Mouse (Mus musculus): Measurements from ENCODE around the gene Dhx30. TPM values are rescaled to one million over a fixed set of nuclear protein-coding genes. Genes with fewer than 3 reads are reported as not detected.
"Not testable (repeated sequence)": the region's sequence is repeated elsewhere in the genome, so short reads cannot be mapped to it uniquely, and the experiment has no call there.

Gene Dhx30
- polyA plus RNA-seq (2015; fragmentation: Nextera tagmentation; extraction: Ambion mirVana): 102 and 104 TPM in 2 replicates

- H3K4me3 ChIP-seq (replicated peaks; ENCODE audit: low read length): peak within 1 kb of the TSS; percentile 72
- H3K4me2 ChIP-seq (ENCODE audit: low read depth, low read length): peak within 1 kb of the TSS; percentile 76
- no peak for ATAC-seq (ENCODE audit: insufficient read depth, low FRiP score)
- H3K9ac ChIP-seq (ENCODE audit: low read length): peak within 1 kb of the TSS; percentile 84
- no peaks in the 10 kb centered on the region for H3K36me3 ChIP-seq (ENCODE audit: control insufficient read depth, insufficient read depth, low read length)
- peak within 1 kb of the TSS; percentile 98 for H3K27ac ChIP-seq (ENCODE audit: low read length)
- under 1% methylated on average over 17 of the region's 17 CpGs for WGBS
- no peaks in the 10 kb centered on the region for H3K27me3 ChIP-seq (ENCODE audit: control insufficient read depth, insufficient read depth, low read length)
- peaks cover 6% of the 10 kb centered on the region for H3K4me1 ChIP-seq (ENCODE audit: control insufficient read depth, insufficient read depth, low read length)
- no peaks in the 10 kb centered on the region for H3K9me3 ChIP-seq (replicated peaks; ENCODE audit: control insufficient read depth, low read length)
Measured at GRCm38 (mm10) chr9:110117779-110118139, at the start of gene Dhx30. TSS of gene Dhx30 (minus strand) at chr9:110117830.

- Histone ChIP-seq H3K9me3 (replicated peaks; ENCODE audit: control insufficient read depth, low read length) (no peaks in the 10 kb centered on the region), H3K4me1 (ENCODE audit: control insufficient read depth, insufficient read depth, low read length) (no peaks in the 10 kb centered on the region), H3K4me2 (ENCODE audit: low read depth, low read length) (no peak overlapping the region), H3K9ac (ENCODE audit: low read length) (no peak overlapping the region), H3K27ac (ENCODE audit: low read length) (no peak overlapping the region), H3K27me3 (ENCODE audit: control insufficient read depth, insufficient read depth, low read length) (no peaks in the 10 kb centered on the region), H3K36me3 (ENCODE audit: control insufficient read depth, insufficient read depth, low read length) (peaks cover 4% of the 10 kb centered on the region; the same call in 1 of the 2 replicates), H3K4me3 (replicated peaks; ENCODE audit: low read length) (no peak overlapping the region)
- 91% methylated on average over 2 of the region's 2 CpGs for WGBS
- no peak for ATAC-seq (ENCODE audit: insufficient read depth, low FRiP score)
Measured at GRCm38 (mm10) chr9:110163071-110163470, 45.4 kb upstream of the Dhx30 start.

- Histone ChIP-seq H3K36me3 (ENCODE audit: control insufficient read depth, insufficient read depth, low read length) (peaks cover 6% of the 10 kb centered on the region; the same call in 1 of the 2 replicates), H3K9me3 (replicated peaks; ENCODE audit: control insufficient read depth, low read length) (no peaks in the 10 kb centered on the region), H3K27ac (ENCODE audit: low read length) (no peak overlapping the region), H3K4me2 (ENCODE audit: low read depth, low read length) (no peak overlapping the region), H3K4me1 (ENCODE audit: control insufficient read depth, insufficient read depth, low read length) (no peaks in the 10 kb centered on the region), H3K27me3 (ENCODE audit: control insufficient read depth, insufficient read depth, low read length) (no peaks in the 10 kb centered on the region), H3K9ac (ENCODE audit: low read length) (no peak overlapping the region), H3K4me3 (replicated peaks; ENCODE audit: low read length) (no peak overlapping the region)
- ATAC-seq (ENCODE audit: insufficient read depth, low FRiP score): no peak
- 88% methylated on average over 5 of the region's 5 CpGs for WGBS
Measured at GRCm38 (mm10) chr9:110162441-110162840, 44.8 kb upstream of the Dhx30 start.

GRCm38 (mm10) chr9:110160486-110160885 is 42.9 kb upstream of the Dhx30 start:
- H3K4me3 ChIP-seq (replicated peaks; ENCODE audit: low read length); H3K36me3 ChIP-seq (ENCODE audit: control insufficient read depth, insufficient read depth, low read length); H3K4me1 ChIP-seq (ENCODE audit: control insufficient read depth, insufficient read depth, low read length); H3K27me3 ChIP-seq (ENCODE audit: control insufficient read depth, insufficient read depth, low read length); H3K4me2 ChIP-seq (ENCODE audit: low read depth, low read length); H3K27ac ChIP-seq (ENCODE audit: low read length); H3K9me3 ChIP-seq (replicated peaks; ENCODE audit: control insufficient read depth, low read length); ATAC-seq (ENCODE audit: insufficient read depth, low FRiP score); H3K9ac ChIP-seq (ENCODE audit: low read length): not testable (repeated sequence)
- WGBS: 93% methylated on average over 2 of the region's 2 CpGs

- Histone ChIP-seq H3K4me1 (ENCODE audit: control insufficient read depth, insufficient read depth, low read length) (no peaks in the 10 kb centered on the region), H3K36me3 (ENCODE audit: control insufficient read depth, insufficient read depth, low read length) (peaks cover 6% of the 10 kb centered on the region; the same call in 1 of the 2 replicates), H3K9ac (ENCODE audit: low read length) (no peak overlapping the region), H3K4me3 (replicated peaks; ENCODE audit: low read length) (no peak overlapping the region), H3K27me3 (ENCODE audit: control insufficient read depth, insufficient read depth, low read length) (no peaks in the 10 kb centered on the region), H3K27ac (ENCODE audit: low read length) (no peak overlapping the region), H3K4me2 (ENCODE audit: low read depth, low read length) (no peak overlapping the region), H3K9me3 (replicated peaks; ENCODE audit: control insufficient read depth, low read length) (no peaks in the 10 kb centered on the region)
- WGBS: 94% methylated on average over 1 of the region's 1 CpGs
- ATAC-seq (ENCODE audit: insufficient read depth, low FRiP score): no peak
Measured at GRCm38 (mm10) chr9:110159036-110159435, 41.4 kb upstream of the Dhx30 start.

- Histone ChIP-seq H3K27ac (ENCODE audit: low read length) (no peak overlapping the region), H3K36me3 (ENCODE audit: control insufficient read depth, insufficient read depth, low read length) (peaks cover 6% of the 10 kb centered on the region; the same call in 1 of the 2 replicates), H3K27me3 (ENCODE audit: control insufficient read depth, insufficient read depth, low read length) (no peaks in the 10 kb centered on the region), H3K4me1 (ENCODE audit: control insufficient read depth, insufficient read depth, low read length) (no peaks in the 10 kb centered on the region), H3K9me3 (replicated peaks; ENCODE audit: control insufficient read depth, low read length) (no peaks in the 10 kb centered on the region), H3K4me2 (ENCODE audit: low read depth, low read length) (no peak overlapping the region), H3K9ac (ENCODE audit: low read length) (no peak overlapping the region), H3K4me3 (replicated peaks; ENCODE audit: low read length) (no peak overlapping the region)
- 64% methylated on average over 2 of the region's 2 CpGs for WGBS
- ATAC-seq (ENCODE audit: insufficient read depth, low FRiP score): no peak
Measured at GRCm38 (mm10) chr9:110148598-110148997, 31.0 kb upstream of the Dhx30 start.

- Histone ChIP-seq H3K9ac (ENCODE audit: low read length) (no peak overlapping the region), H3K4me1 (ENCODE audit: control insufficient read depth, insufficient read depth, low read length) (no peaks in the 10 kb centered on the region), H3K9me3 (replicated peaks; ENCODE audit: control insufficient read depth, low read length) (no peaks in the 10 kb centered on the region), H3K4me3 (replicated peaks; ENCODE audit: low read length) (no peak overlapping the region), H3K4me2 (ENCODE audit: low read depth, low read length) (no peak overlapping the region), H3K27me3 (ENCODE audit: control insufficient read depth, insufficient read depth, low read length) (no peaks in the 10 kb centered on the region), H3K36me3 (ENCODE audit: control insufficient read depth, insufficient read depth, low read length) (peaks cover 10% of the 10 kb centered on the region; the same call in 1 of the 2 replicates), H3K27ac (ENCODE audit: low read length) (no peak overlapping the region)
- WGBS: 95% methylated on average over 1 of the region's 1 CpGs
- no peak for ATAC-seq (ENCODE audit: insufficient read depth, low FRiP score)
Measured at GRCm38 (mm10) chr9:110142097-110142496, 24.5 kb upstream of the Dhx30 start.

- 80% methylated on average over 4 of the region's 4 CpGs for WGBS
- H3K9ac ChIP-seq (ENCODE audit: low read length): no peak overlapping the region
- H3K27ac ChIP-seq (ENCODE audit: low read length): no peak overlapping the region
- H3K4me2 ChIP-seq (ENCODE audit: low read depth, low read length): no peak overlapping the region
- H3K4me1 ChIP-seq (ENCODE audit: control insufficient read depth, insufficient read depth, low read length): no peaks in the 10 kb centered on the region; the same call in 1 of the 2 replicates
- H3K9me3 ChIP-seq (replicated peaks; ENCODE audit: control insufficient read depth, low read length): no peaks in the 10 kb centered on the region
- peaks cover 19% of the 10 kb centered on the region; the same call in 1 of the 2 replicates for H3K36me3 ChIP-seq (ENCODE audit: control insufficient read depth, insufficient read depth, low read length)
- no peaks in the 10 kb centered on the region for H3K27me3 ChIP-seq (ENCODE audit: control insufficient read depth, insufficient read depth, low read length)
- ATAC-seq (ENCODE audit: insufficient read depth, low FRiP score): no peak
- H3K4me3 ChIP-seq (replicated peaks; ENCODE audit: low read length): no peak overlapping the region
Measured at GRCm38 (mm10) chr9:110139119-110139518, 21.5 kb upstream of the Dhx30 start.

GRCm38 (mm10) chr9:110134176-110134575 is 16.5 kb upstream of the Dhx30 start:
- H3K9ac ChIP-seq (ENCODE audit: low read length): no peak overlapping the region
- ATAC-seq (ENCODE audit: insufficient read depth, low FRiP score): no peak
- no peak overlapping the region for H3K27ac ChIP-seq (ENCODE audit: low read length)
- peaks cover 15% of the 10 kb centered on the region; the same call in 1 of the 2 replicates for H3K36me3 ChIP-seq (ENCODE audit: control insufficient read depth, insufficient read depth, low read length)
- 76% methylated on average over 5 of the region's 5 CpGs for WGBS
- no peak overlapping the region for H3K4me3 ChIP-seq (replicated peaks; ENCODE audit: low read length)
- H3K4me2 ChIP-seq (ENCODE audit: low read depth, low read length): no peak overlapping the region
- no peaks in the 10 kb centered on the region for H3K9me3 ChIP-seq (replicated peaks; ENCODE audit: control insufficient read depth, low read length)
- H3K27me3 ChIP-seq (ENCODE audit: control insufficient read depth, insufficient read depth, low read length): no peaks in the 10 kb centered on the region
- peaks cover 15% of the 10 kb centered on the region for H3K4me1 ChIP-seq (ENCODE audit: control insufficient read depth, insufficient read depth, low read length)
